Mouse (Mus musculus): Measurements from ENCODE around the gene Ift27.

GRCm38 (mm10) chr15:78204053-78204847 lies 30.3 kb upstream of the Ift27 start:
- TF ChIP-seq EP300 (IDR thresholded peaks at IDR 0.05; ENCODE audit: low read depth) (no peak), CTCF (IDR thresholded peaks at IDR 0.05; ENCODE audit: low read depth) (no peak)
